Comparison of ENCODE assay signal across 8 mouse cellular contexts in the genomic region with DNA sequence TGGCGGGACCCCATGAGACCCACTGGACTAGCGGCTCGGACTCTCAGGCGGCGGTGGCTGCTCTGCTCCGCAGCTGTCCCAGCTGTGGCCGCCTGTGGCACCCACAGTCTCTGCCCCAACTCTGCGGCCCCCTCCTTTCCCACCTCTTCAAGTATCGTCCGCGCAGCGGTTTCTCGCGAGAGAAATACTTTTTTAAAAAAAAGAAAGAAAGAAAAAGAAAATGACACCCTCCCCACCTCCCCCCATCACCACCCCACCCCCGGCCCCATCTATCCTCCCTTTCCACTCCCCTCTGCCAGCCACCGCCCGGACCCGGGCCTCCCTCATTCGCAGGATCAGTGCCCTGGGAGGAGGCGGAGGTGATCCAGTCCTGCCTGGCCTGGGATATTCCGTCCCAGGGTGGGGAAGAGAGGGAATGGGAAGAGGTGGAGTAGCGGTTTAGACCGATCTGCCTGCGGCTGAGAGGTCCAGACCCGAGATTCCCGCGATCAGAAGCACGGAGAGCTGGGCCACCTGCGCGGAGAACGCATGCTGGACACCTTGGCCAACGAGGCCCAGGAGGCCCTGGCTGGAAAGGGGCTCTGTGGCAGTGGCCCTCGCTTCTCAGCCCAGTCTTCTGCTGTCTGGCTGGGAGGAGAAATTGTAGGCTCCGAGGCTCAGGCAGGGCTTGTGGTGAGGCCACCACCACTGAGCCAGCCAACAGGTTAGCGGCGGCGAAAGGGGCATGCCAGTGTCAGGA. TPM values are rescaled to one million over a fixed set of nuclear protein-coding genes. Genes with fewer than 3 reads are reported as not detected.
DNase-seq lines count a peak whose midpoint lies in the region; ATAC-seq and TF ChIP-seq lines count a peak whose summit lies in the region.

No protein-coding gene starts in this region.

- H3K27me3 ChIP-seq in liver, adult 2 months (ENCODE audit: control insufficient read depth, insufficient read depth, low read length) = peaks cover 5% of the 10 kb centered on the region; the same call in 1 of the 2 replicates
- no peaks in the 10 kb centered on the region for H3K27me3 ChIP-seq in heart, embryonic 11.5 days (ENCODE audit: control insufficient read depth, insufficient read depth, low read length)
- peaks cover 16% of the 10 kb centered on the region for H3K27me3 ChIP-seq in small intestine, adult 2 months (ENCODE audit: control insufficient read depth, insufficient read depth, low read length)

- H3K9me3 ChIP-seq in heart, embryonic 11.5 days (replicated peaks; ENCODE audit: control insufficient read depth, low read length) = peaks cover 3% of the 10 kb centered on the region; the same call in 1 of the 2 replicates

- H3K4me3 ChIP-seq in liver, adult 2 months (ENCODE audit: insufficient read depth, low read depth, low read length) = peak overlapping the region; percentile 75
- peak overlapping the region; percentile 70 for H3K4me3 ChIP-seq in heart, embryonic 11.5 days (ENCODE audit: low read depth, low read length)
- H3K4me3 ChIP-seq in small intestine, adult 2 months (ENCODE audit: low read depth, low read length) = peak overlapping the region; percentile 73

- WGBS in liver, adult 2 months = 7% methylated on average over 37 of the region's 37 CpGs
- WGBS in heart, embryonic 11.5 days (ENCODE audit: insufficient replicate concordance) = under 1% methylated on average over 37 of the region's 37 CpGs
- WGBS in small intestine, adult 2 months = 6% methylated on average over 37 of the region's 37 CpGs

- H3K36me3 ChIP-seq in liver, adult 2 months (ENCODE audit: control insufficient read depth, insufficient read depth, low read length) = no peaks in the 10 kb centered on the region
- peaks cover 3% of the 10 kb centered on the region; the same call in 1 of the 2 replicates for H3K36me3 ChIP-seq in heart, embryonic 11.5 days (ENCODE audit: control insufficient read depth, insufficient read depth, low read length)
- H3K36me3 ChIP-seq in small intestine, adult 2 months (ENCODE audit: control insufficient read depth, insufficient read depth, low read length) = no peaks in the 10 kb centered on the region

- peak overlapping the region; percentile 41 for H3K9ac ChIP-seq in liver, adult 2 months (ENCODE audit: low read depth, low read length)
- peak overlapping the region; percentile 80 for H3K9ac ChIP-seq in heart, embryonic 11.5 days (ENCODE audit: low read depth, low read length)

- peak; percentile 82 for ATAC-seq in heart, embryonic 11.5 days (replicated peaks; ENCODE audit: insufficient number of reproducible peaks, low FRiP score, low TSS enrichment)
- ATAC-seq in megakaryocyte, adult 5-6 weeks (ENCODE audit: poor library complexity, severe bottlenecking) = 0 out of 2 replicates have a peak, but pooled peaks have one; percentile 18

- peak overlapping the region; percentile 80 for H3K4me2 ChIP-seq in heart, embryonic 11.5 days

- H3K27ac ChIP-seq in liver, adult 2 months (replicated peaks; ENCODE audit: insufficient read depth, low read depth, low read length) = no peak overlapping the region
- peak overlapping the region; percentile 88 for H3K27ac ChIP-seq in heart, embryonic 11.5 days (ENCODE audit: low read depth, low read length)
- H3K27ac ChIP-seq in small intestine, adult 2 months (ENCODE audit: insufficient read depth, low read depth, low read length) = peak overlapping the region; percentile 83

- no peak for TF ChIP-seq CTCF in liver, adult 2 months (IDR thresholded peaks at IDR 0.05; ENCODE audit: low read depth, low read length)
- no peak for TF ChIP-seq CTCF in small intestine, adult 2 months (IDR thresholded peaks at IDR 0.05; ENCODE audit: extremely low read depth, insufficient read length, insufficient replicate concordance, low read depth, low read length)

- no peak for TF ChIP-seq POLR2A in liver, adult 2 months (IDR thresholded peaks at IDR 0.05; ENCODE audit: extremely low read depth, insufficient read depth, low read length)
- peak; percentile 39; the same call in 1 of the 2 replicates for TF ChIP-seq POLR2A in small intestine, adult 2 months (IDR thresholded peaks at IDR 0.05; ENCODE audit: low read depth, low read length)

- no peak for DNase-seq in liver, adult 2 months (ENCODE audit: extremely low read depth, low read depth, low spot score)
- DNase-seq in liver = no peak
- DNase-seq in embryo, embryonic 11.5 days (ENCODE audit: low read depth, low spot score) = peak; percentile 66
- peak; percentile 86 for DNase-seq in kidney, postnatal 10 days
- DNase-seq in cerebellum, adult 18-20 months = no peak

- no peaks in the 10 kb centered on the region for H3K79me2 ChIP-seq in liver, adult 2 months (ENCODE audit: control insufficient read depth, insufficient read depth, low read length)

- no peaks in the 10 kb centered on the region for H3K4me1 ChIP-seq in liver, adult 2 months (ENCODE audit: control insufficient read depth, insufficient read depth, low read length)
- H3K4me1 ChIP-seq in heart, embryonic 11.5 days (ENCODE audit: control insufficient read depth, insufficient read depth, low read length) = no peaks in the 10 kb centered on the region
- peaks cover 5% of the 10 kb centered on the region for H3K4me1 ChIP-seq in small intestine, adult 2 months (ENCODE audit: control insufficient read depth, insufficient read depth, insufficient read length, low read length)

RNA-seq across cellular contexts. Expression of gene Fbn1, which starts 1.3 kb away (rescaled TPM):
- total RNA-seq in liver, adult 2 months (2014; rRNA removed) = 2.6 and 3.6 TPM in 2 replicates
- polyA plus RNA-seq in liver, adult 2 months (2012; rRNA removed) = 0.56 and 0.84 TPM in 2 replicates
- polyA plus RNA-seq in heart, embryonic 11.5 days (2014; fragmentation: Nextera tagmentation; extraction: Ambion mirVana) = 28.5 and 31.9 TPM in 2 replicates
- total RNA-seq in megakaryocyte, adult 5-6 weeks (2015) = 0.16 and 0.18 TPM in 2 replicates
- total RNA-seq in megakaryocyte, adult 5-6 weeks (2017) = 0.37 TPM in 2 replicates
- polyA plus RNA-seq in small intestine, adult 2 months (2012; rRNA removed) = 4.9 and 5.1 TPM in 2 replicates

RNA-seq across cellular contexts. Expression of gene Gm9913, which starts 1.6 kb away (rescaled TPM):
- total RNA-seq in liver, adult 2 months (2014; rRNA removed) = not detected in 2 replicates
- not detected in 2 replicates for polyA plus RNA-seq in liver, adult 2 months (2012; rRNA removed)
- 0.42 and 0.45 TPM in 2 replicates for polyA plus RNA-seq in heart, embryonic 11.5 days (2014; fragmentation: Nextera tagmentation; extraction: Ambion mirVana)
- not detected in 2 replicates for total RNA-seq in megakaryocyte, adult 5-6 weeks (2015)
- total RNA-seq in megakaryocyte, adult 5-6 weeks (2017) = not detected in 2 replicates
- 0.17 and 0.18 TPM in 2 replicates for polyA plus RNA-seq in small intestine, adult 2 months (2012; rRNA removed)

Comparison
In these comparisons a context has a peak if more than half of its experiments do, and no peak if none do; other contexts are left out.
1. DNase-seq: peak in embryo, embryonic 11.5 days (single experiment) and kidney, postnatal 10 days (single experiment); none in liver, adult 2 months (single experiment), liver (single experiment) and cerebellum, adult 18-20 months (0 of 2).
2. Peak in every context shown above with its lines, with median percentiles within 50 percentile points of each other: H3K4me3 ChIP-seq.